Mouse (Mus musculus): ENCODE measurements around the gene Tmem168. TPM values are rescaled to one million over a fixed set of nuclear protein-coding genes. Genes with fewer than 3 reads are reported as not detected.

Gene Tmem168
- polyA plus RNA-seq, 1 experiment from 2014 or later: 26.2 TPM

DNA sequence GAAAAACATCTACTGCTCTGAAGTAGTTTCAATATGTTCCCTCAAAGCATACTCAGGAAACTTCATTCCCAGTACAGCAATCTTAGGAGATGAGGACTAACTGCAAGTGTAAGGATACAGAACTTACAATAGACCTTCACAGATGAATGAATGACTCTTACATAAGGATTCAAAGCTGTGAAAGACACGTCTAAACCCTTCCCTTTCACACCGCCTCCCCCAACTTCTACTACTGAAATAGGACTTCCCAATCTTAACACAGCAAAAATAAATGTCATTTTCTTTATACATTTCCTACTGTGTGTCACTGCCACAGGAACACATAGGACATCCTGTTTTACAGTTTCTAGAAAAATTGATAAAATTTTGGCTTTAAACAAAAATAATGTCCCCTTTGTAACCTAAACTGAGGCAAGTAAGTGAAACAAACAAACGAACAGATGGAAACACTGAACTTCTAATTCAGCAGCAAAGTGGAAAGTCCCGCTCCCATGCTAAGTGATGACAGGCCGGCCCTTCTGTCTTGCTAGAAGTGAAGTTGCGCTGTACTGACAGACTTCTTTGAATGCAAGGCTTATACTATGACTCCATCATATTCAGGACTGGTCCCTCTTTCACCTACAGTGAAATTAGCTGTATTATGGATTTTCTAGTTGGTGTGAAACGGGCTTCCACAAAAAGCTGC lies 9.5 kb downstream of the Tmem168 start:
- no peak overlapping the region for H3K27ac ChIP-seq (ENCODE audit: low read length)
- no peak for ATAC-seq
- no peaks in the 10 kb centered on the region for H3K9me3 ChIP-seq (ENCODE audit: control insufficient read depth, low read length)
- H3K27me3 ChIP-seq (replicated peaks; ENCODE audit: control insufficient read depth, insufficient read depth, low read length): no peaks in the 10 kb centered on the region
- no peak overlapping the region for H3K4me3 ChIP-seq (replicated peaks; ENCODE audit: low read length)
- peaks cover 4% of the 10 kb centered on the region for H3K4me1 ChIP-seq (replicated peaks; ENCODE audit: control insufficient read depth, insufficient read depth, low read length)
- 82% methylated on average over 7 of the region's 7 CpGs for WGBS
- H3K4me2 ChIP-seq (ENCODE audit: low read length): no peak overlapping the region
- no peak overlapping the region for H3K9ac ChIP-seq (replicated peaks; ENCODE audit: low read depth, low read length)
- H3K36me3 ChIP-seq (ENCODE audit: control insufficient read depth, insufficient read depth): peaks cover 11% of the 10 kb centered on the region

DNA sequence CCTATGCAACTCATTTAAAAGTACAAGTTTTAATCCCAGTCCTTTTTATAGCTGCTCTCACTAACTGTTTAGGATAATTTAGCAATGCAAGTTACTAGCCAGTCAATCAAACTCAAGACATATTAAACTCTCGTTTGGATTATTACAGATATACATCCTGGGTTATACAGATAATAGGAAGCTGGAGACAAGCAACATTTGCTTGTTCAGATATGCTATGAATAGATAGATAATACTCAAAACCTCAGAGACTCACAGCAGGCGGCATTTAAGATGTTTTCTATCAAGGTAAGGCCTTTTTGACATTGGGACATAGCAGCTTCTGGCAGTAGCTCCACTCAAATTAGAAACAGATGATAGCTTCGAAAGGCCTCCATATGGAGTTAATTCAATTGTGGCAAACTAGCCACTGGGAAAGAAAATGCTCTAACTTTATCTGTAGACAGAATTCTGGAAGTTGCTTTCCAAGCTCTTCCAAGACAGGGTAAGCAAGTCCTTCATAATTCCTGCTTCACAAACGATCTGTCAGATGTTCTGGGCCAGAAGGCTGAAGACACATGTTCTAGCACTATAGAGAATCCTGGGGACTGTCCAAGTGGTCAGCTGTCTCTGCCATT lies 15.1 kb downstream of the Tmem168 start:
- H3K9ac ChIP-seq (replicated peaks; ENCODE audit: low read depth, low read length): no peak overlapping the region
- 86% methylated on average over 4 of the region's 4 CpGs for WGBS
- peaks cover 11% of the 10 kb centered on the region for H3K36me3 ChIP-seq (ENCODE audit: control insufficient read depth, insufficient read depth)
- H3K9me3 ChIP-seq (ENCODE audit: control insufficient read depth, low read length): no peaks in the 10 kb centered on the region
- no peaks in the 10 kb centered on the region for H3K4me1 ChIP-seq (replicated peaks; ENCODE audit: control insufficient read depth, insufficient read depth, low read length)
- no peak for ATAC-seq
- no peak overlapping the region for H3K4me2 ChIP-seq (ENCODE audit: low read length)
- no peak overlapping the region for H3K27ac ChIP-seq (ENCODE audit: low read length)
- H3K4me3 ChIP-seq (replicated peaks; ENCODE audit: low read length): no peak overlapping the region
- no peaks in the 10 kb centered on the region for H3K27me3 ChIP-seq (replicated peaks; ENCODE audit: control insufficient read depth, insufficient read depth, low read length)

DNA sequence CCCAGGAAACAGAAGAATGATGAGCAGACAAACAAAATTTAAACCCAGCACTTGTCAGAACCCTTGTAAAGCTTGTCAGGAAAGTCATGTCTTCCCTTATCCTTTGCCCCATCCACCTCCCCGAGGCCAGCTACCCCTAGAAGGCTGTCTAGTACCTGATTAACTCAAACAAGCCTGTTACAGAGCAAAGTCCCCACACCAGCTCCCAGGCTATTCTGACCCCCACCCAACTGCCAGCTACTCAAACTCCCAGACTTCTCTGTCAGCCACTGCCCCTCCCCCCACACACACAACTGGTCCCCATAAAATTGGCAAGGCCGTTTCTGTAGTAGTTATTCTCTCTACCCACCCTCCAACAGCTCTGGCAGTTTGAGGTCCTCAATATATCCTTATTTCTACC lies 21.3 kb downstream of the Tmem168 start:
- H3K27ac ChIP-seq (ENCODE audit: low read length): no peak overlapping the region
- 70% methylated on average over 2 of the region's 2 CpGs for WGBS
- no peaks in the 10 kb centered on the region for H3K27me3 ChIP-seq (replicated peaks; ENCODE audit: control insufficient read depth, insufficient read depth, low read length)
- H3K9me3 ChIP-seq (ENCODE audit: control insufficient read depth, low read length): no peaks in the 10 kb centered on the region
- H3K4me3 ChIP-seq (replicated peaks; ENCODE audit: low read length): no peak overlapping the region
- H3K36me3 ChIP-seq (ENCODE audit: control insufficient read depth, insufficient read depth): peaks cover 7% of the 10 kb centered on the region; the same call in 1 of the 2 replicates
- no peak overlapping the region for H3K4me2 ChIP-seq (ENCODE audit: low read length)
- H3K9ac ChIP-seq (replicated peaks; ENCODE audit: low read depth, low read length): no peak overlapping the region
- no peaks in the 10 kb centered on the region for H3K4me1 ChIP-seq (replicated peaks; ENCODE audit: control insufficient read depth, insufficient read depth, low read length)
- ATAC-seq: no peak

DNA sequence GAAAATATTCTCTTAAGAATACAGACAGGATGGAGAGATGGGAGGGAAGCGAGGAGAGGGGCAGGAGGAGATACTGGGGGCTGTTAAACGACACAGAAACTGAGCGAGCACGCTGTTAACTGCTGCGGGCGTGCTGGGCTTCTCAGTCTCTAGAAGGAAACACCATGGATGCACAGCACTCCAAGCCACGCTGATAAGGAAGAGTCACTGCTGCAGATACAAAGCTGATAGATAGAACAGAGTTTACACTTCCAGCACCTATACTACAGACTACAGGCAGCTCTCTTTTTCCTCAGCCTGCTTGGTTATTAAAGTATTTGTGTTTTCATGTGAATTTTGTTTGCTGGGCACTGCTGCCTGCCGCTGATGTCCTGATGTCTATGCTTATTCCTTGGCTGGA lies 21.7 kb downstream of the Tmem168 start:
- ATAC-seq: no peak
- no peaks in the 10 kb centered on the region for H3K27me3 ChIP-seq (replicated peaks; ENCODE audit: control insufficient read depth, insufficient read depth, low read length)
- 84% methylated on average over 8 of the region's 8 CpGs for WGBS
- no peaks in the 10 kb centered on the region for H3K9me3 ChIP-seq (ENCODE audit: control insufficient read depth, low read length)
- no peak overlapping the region for H3K9ac ChIP-seq (replicated peaks; ENCODE audit: low read depth, low read length)
- H3K4me2 ChIP-seq (ENCODE audit: low read length): no peak overlapping the region
- no peak overlapping the region for H3K27ac ChIP-seq (ENCODE audit: low read length)
- H3K4me1 ChIP-seq (replicated peaks; ENCODE audit: control insufficient read depth, insufficient read depth, low read length): no peaks in the 10 kb centered on the region
- no peak overlapping the region for H3K4me3 ChIP-seq (replicated peaks; ENCODE audit: low read length)
- H3K36me3 ChIP-seq (ENCODE audit: control insufficient read depth, insufficient read depth): peaks cover 7% of the 10 kb centered on the region; the same call in 1 of the 2 replicates

- Histone ChIP-seq H3K36me3 (ENCODE audit: control insufficient read depth, insufficient read depth) (peaks cover 5% of the 10 kb centered on the region; the same call in 1 of the 2 replicates), H3K4me1 (replicated peaks; ENCODE audit: control insufficient read depth, insufficient read depth, low read length) (no peaks in the 10 kb centered on the region), H3K4me3 (replicated peaks; ENCODE audit: low read length) (no peak overlapping the region), H3K27me3 (replicated peaks; ENCODE audit: control insufficient read depth, insufficient read depth, low read length) (no peaks in the 10 kb centered on the region), H3K27ac (ENCODE audit: low read length) (no peak overlapping the region), H3K9me3 (ENCODE audit: control insufficient read depth, low read length) (no peaks in the 10 kb centered on the region), H3K9ac (replicated peaks; ENCODE audit: low read depth, low read length) (no peak overlapping the region), H3K4me2 (ENCODE audit: low read length) (no peak overlapping the region)
- ATAC-seq: no peak
- 89% methylated on average over 6 of the region's 6 CpGs for WGBS
Measured at GRCm38 (mm10) chr6:13584788-13585187, 23.1 kb downstream of the Tmem168 start.

- H3K27me3 ChIP-seq (replicated peaks; ENCODE audit: control insufficient read depth, insufficient read depth, low read length): no peaks in the 10 kb centered on the region
- no peak overlapping the region for H3K27ac ChIP-seq (ENCODE audit: low read length)
- no peak overlapping the region for H3K4me2 ChIP-seq (ENCODE audit: low read length)
- H3K9ac ChIP-seq (replicated peaks; ENCODE audit: low read depth, low read length): no peak overlapping the region
- H3K4me1 ChIP-seq (replicated peaks; ENCODE audit: control insufficient read depth, insufficient read depth, low read length): no peaks in the 10 kb centered on the region
- 94% methylated on average over 1 of the region's 1 CpGs for WGBS
- no peak overlapping the region for H3K4me3 ChIP-seq (replicated peaks; ENCODE audit: low read length)
- no peak for ATAC-seq
- no peaks in the 10 kb centered on the region for H3K9me3 ChIP-seq (ENCODE audit: control insufficient read depth, low read length)
- H3K36me3 ChIP-seq (ENCODE audit: control insufficient read depth, insufficient read depth): peaks cover 7% of the 10 kb centered on the region
Measured at GRCm38 (mm10) chr6:13582075-13582474, 25.8 kb downstream of the Tmem168 start.

DNA sequence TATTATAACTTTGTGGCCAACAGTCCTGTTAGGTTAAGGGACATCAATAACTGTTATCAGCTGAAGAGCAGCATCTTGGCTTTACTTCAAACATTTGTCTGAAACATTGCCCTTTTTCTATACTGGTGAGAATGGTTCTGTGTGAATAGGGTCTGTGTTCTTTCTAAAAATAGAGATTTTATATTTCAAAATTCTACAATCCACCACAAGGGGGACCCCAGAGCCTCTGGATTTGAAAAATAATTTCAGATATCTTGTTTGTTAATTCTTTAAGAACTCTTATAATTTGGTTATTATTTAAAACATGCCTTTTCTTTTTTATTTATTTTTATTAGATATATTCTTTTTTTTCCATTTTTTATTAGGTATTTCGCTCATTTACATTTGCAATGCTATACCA lies 42.2 kb downstream of the Tmem168 start:
- 93% methylated on average over 1 of the region's 1 CpGs for WGBS
- H3K36me3 ChIP-seq (ENCODE audit: control insufficient read depth, insufficient read depth): no peaks in the 10 kb centered on the region
- ATAC-seq: no peak
- H3K9ac ChIP-seq (replicated peaks; ENCODE audit: low read depth, low read length): no peak overlapping the region
- H3K4me1 ChIP-seq (replicated peaks; ENCODE audit: control insufficient read depth, insufficient read depth, low read length): no peaks in the 10 kb centered on the region
- no peak overlapping the region for H3K27ac ChIP-seq (ENCODE audit: low read length)
- H3K4me2 ChIP-seq (ENCODE audit: low read length): no peak overlapping the region
- no peaks in the 10 kb centered on the region for H3K9me3 ChIP-seq (ENCODE audit: control insufficient read depth, low read length)
- H3K4me3 ChIP-seq (replicated peaks; ENCODE audit: low read length): no peak overlapping the region
- H3K27me3 ChIP-seq (replicated peaks; ENCODE audit: control insufficient read depth, insufficient read depth, low read length): no peaks in the 10 kb centered on the region

DNA sequence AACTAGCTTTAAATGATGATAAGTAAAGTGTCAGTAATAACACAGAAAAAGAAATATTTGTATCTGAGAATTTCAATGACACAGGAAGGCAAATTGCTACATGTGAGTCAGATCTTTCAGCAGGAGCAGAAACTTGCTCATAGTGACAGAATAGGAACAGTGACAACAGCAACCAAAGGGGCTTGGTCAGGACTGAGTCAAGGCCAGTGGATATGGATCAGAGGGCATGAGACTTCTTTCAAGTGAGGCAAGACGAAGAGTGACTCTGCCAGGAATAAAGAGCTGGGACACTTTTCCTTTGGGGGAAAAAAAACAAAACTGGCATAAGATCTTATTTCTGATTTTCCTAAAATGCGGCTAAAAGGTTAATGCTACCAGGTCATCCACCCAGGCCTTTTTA lies 52.6 kb downstream of the Tmem168 start:
- no peaks in the 10 kb centered on the region for H3K36me3 ChIP-seq (ENCODE audit: control insufficient read depth, insufficient read depth)
- H3K4me2 ChIP-seq (ENCODE audit: low read length): no peak overlapping the region
- H3K9ac ChIP-seq (replicated peaks; ENCODE audit: low read depth, low read length): no peak overlapping the region
- H3K4me3 ChIP-seq (replicated peaks; ENCODE audit: low read length): no peak overlapping the region
- H3K4me1 ChIP-seq (replicated peaks; ENCODE audit: control insufficient read depth, insufficient read depth, low read length): no peaks in the 10 kb centered on the region
- no peak overlapping the region for H3K27ac ChIP-seq (ENCODE audit: low read length)
- no peak for ATAC-seq
- 85% methylated on average over 2 of the region's 2 CpGs for whole genome bisulfite sequencing
- H3K9me3 ChIP-seq (ENCODE audit: control insufficient read depth, low read length): no peaks in the 10 kb centered on the region
- no peaks in the 10 kb centered on the region for H3K27me3 ChIP-seq (replicated peaks; ENCODE audit: control insufficient read depth, insufficient read depth, low read length)

- H3K36me3 ChIP-seq (ENCODE audit: control insufficient read depth, insufficient read depth): no peaks in the 10 kb centered on the region
- H3K27ac ChIP-seq (ENCODE audit: low read length): no peak overlapping the region
- no peaks in the 10 kb centered on the region for H3K9me3 ChIP-seq (ENCODE audit: control insufficient read depth, low read length)
- H3K27me3 ChIP-seq (replicated peaks; ENCODE audit: control insufficient read depth, insufficient read depth, low read length): no peaks in the 10 kb centered on the region
- 71% methylated on average over 3 of the region's 3 CpGs for WGBS
- no peak overlapping the region for H3K4me2 ChIP-seq (ENCODE audit: low read length)
- no peak overlapping the region for H3K9ac ChIP-seq (replicated peaks; ENCODE audit: low read depth, low read length)
- H3K4me3 ChIP-seq (replicated peaks; ENCODE audit: low read length): no peak overlapping the region
- ATAC-seq: no peak
- no peaks in the 10 kb centered on the region for H3K4me1 ChIP-seq (replicated peaks; ENCODE audit: control insufficient read depth, insufficient read depth, low read length)
Measured at GRCm38 (mm10) chr6:13541761-13542160, 66.1 kb downstream of the Tmem168 start.

All from forebrain, embryonic 16.5 days (tissue).